Mouse (Mus musculus) thymus, adult 18-20 months (tissue): ENCODE results near the gene Manbal.

Source experiments
- DNase-seq, 2 experiments: peaks; one replicate each; pipeline ENCODE4 v3.0.0; 2022; ENCODE audit warnings: mixed read lengths in 2 of 2

The Manbal gene

DNA sequence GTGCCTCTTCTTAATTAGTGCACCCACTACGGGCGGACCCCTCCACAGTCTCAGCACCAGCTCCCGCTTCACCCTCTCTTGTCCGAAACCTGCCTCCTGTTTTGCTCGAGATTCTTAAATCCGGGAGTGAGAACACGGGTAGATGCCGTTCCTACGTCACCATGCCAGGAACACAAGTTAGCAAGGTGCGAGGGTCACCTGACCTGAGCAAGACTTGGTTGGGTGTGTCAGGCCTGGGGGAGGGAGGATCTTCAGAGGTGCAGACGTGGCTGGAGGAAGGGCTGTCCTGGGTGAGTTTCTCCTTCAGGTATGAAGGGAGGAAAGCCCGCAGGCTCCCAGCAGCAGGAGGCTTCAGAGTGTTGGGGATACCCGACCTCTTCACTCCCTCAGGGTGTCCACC is 50.8 kb downstream of the Manbal start, which contains the start of gene Src:
TSS of gene Src (plus strand) at position 239 of the 400 bp plus-strand sequence.
- no peak for DNase-seq

DNA sequence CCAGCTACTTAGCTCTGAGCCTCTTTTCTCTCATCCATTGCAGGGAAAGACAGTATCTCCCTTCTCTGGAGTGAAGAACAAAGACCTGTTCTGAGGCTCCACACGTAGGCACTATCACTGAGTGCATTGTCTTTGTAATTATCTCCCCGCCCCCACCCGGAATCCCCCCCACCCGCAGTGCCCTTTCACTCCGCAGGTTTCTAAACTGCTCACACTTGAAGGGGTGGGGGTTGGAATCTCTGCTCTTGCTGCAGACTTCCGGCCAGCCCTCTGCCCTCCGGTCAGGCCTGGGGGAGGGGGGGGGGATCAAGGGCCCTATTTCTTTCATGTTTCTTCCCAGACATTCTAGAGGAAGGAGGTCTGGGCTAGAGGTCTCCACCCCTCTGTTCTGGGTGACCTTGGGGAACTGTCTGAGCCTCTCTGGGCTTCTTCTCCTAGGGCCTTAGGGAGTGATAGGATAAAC is 51.2 kb downstream of the Manbal start:
- DNase-seq = no peak

DNA sequence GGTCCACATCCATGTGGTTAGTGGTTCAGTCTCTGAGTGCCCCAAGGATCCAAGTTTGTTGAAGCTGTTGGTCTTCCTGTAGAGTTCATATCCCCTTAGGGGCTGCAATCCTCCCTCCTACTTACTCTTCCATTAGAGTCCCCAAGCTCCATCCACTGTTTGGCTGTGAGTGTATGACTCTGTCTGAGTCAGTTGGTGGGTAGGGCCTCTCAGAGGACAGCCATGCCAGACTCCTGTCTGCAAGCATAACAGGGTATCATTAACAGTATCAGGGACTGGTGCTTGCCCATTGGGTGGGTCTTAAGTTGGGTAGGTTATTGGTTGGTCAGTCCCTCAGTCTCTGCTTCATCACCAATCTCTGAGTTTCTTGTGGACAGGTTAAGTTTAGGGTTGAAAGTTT is 52.1 kb downstream of the Manbal start:
- DNase-seq = no peak

DNA sequence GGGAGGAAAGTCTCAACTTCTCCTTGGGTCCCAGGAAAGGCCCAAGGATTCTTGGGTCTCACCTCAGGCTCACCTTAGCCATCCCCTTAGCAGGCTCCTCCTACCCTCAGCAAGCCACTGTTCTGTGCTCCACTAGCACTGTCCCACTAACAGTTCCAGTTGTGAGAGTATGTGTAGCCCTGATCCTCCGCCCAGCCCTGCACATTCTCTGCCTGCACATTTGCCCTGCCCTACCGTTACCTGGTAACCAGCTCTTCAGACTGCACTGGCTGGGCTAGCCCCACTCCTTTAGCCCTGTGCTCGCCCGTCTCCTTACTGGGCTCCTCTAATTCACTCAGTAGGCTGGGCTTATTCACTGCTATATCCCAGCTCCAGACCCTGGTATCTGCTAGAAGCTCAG is 53.0 kb downstream of the Manbal start:
- DNase-seq = no peak

DNA sequence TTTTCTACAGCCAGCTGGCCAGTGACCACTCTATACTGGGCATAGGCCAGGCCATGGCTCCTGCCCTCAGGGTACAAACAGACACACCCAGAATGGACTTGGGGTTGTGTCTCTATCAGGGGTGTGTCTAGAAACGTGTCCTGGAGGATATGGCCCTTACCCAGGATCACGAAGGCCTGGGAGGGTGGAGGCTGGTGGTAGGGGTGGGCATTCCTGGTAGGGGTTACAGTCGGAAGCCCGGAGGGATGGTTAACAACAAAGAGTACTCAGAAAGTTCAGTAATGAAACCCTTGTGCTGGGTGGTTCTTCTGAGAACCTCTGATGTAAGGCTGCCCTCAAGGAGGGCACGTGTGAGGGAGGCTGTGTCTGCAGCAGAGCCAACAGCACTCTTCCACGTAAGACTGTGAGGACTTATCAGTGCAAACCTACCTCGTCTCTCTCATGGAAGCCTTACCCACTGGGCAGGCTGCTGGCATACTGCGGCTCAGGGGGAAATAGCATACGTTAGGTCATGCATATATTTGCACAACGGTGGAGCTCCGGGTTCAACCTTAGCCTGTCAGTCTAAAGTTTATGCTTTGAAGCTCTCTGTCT is 54.8 kb downstream of the Manbal start:
- DNase-seq = no peak

DNA sequence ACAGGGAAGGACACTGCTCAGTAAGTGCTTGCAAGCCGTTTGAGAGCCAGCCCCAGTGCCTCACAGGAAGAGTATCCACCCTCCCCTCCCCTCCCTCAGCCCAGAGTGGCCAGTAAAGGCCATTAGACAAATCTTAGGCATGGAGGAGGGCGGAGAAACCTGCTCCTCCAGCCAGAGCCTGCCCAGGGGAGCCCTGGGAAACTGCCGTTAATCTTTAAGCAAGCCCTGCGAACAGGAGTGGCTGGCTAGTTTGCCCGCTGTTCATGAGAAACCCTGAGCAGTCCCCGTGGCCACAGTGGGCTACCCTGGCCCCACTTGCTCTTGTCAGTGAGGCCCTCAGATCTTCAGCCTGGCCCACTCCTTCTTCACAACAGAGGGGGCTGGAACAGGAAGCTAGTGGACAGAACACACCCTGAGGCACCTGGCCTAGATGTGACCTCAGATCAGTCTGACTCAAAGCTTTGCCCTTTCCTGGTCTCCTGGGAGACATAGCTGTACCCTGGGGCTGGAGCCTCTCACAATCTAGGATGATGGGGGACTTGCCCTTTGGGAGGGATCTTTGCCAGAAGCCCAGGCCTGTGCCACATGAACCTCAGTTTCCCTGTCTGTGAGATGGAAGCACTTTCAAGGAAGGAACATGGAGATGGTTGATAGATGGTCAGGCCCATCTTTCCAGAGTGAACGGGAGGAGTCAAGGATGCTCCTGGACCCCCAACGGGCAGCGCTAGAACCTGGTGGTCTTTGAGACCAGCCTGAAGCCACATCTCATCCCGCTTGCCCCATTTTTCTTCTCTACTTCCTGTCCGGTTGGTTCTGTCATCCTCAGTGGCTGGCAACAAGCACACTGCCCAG is 55.7 kb downstream of the Manbal start:
- DNase-seq = no peak

DNA sequence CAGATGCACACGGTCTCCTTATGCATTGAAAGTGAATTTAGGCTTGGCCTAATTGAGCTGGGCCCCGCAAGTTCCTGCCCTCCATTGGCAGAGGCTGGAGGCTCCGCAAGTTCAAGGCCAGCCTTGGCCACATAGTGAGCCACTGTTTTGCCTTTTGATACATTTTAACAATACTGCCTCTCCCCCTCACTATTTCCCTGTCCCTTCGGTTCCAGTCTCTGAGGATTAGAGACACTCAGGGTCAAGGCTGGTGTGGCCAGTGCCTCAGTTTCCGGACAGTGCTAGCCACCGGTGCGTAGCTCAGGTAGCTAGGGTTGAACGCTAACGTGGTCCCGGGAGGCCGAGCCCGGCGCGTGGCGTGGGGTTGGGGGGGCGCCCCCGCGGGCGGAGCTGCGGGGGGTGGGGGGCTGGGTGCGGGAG is 56.3 kb downstream of the Manbal start:
- DNase-seq = no peak

DNA sequence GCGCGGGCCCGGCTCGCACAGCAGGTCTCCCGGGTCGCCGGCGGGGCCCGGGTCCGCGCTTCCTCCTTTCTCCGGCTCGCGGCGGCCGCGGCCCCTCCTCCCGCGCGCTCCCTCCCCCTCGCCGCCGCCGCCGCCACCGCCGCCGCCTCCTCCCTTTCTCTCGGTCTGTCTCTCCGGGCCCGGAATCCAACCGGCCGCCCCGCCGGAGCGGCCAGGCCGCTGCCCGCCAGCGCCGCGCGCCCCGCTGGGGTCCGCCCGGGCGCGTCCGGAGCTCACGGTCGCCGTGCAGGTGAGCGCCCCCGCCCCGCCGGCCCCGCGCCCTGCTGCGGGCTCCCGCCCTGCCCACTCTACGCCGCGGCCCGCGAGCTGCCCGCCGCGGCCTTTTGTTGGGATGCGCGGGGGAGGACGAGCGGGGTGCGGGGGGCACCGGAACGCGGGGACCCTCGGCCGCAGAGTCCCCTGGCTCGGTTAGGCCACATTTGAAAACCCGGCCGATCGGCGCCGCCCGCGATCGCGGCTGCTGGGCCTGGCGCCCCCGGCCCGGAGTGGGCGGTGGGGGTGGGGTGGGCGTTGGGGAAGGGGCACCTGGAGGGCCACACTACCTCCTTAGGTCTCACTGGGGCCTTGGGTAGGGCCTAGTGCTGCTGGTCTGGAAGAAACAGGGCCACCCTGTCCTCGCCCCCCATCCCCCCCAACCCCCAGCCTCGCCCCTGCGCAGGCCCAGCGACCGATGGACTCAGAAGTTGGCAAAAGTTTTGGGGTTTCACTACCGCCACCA is 56.9 kb downstream of the Manbal start:
- no peak for DNase-seq

DNA sequence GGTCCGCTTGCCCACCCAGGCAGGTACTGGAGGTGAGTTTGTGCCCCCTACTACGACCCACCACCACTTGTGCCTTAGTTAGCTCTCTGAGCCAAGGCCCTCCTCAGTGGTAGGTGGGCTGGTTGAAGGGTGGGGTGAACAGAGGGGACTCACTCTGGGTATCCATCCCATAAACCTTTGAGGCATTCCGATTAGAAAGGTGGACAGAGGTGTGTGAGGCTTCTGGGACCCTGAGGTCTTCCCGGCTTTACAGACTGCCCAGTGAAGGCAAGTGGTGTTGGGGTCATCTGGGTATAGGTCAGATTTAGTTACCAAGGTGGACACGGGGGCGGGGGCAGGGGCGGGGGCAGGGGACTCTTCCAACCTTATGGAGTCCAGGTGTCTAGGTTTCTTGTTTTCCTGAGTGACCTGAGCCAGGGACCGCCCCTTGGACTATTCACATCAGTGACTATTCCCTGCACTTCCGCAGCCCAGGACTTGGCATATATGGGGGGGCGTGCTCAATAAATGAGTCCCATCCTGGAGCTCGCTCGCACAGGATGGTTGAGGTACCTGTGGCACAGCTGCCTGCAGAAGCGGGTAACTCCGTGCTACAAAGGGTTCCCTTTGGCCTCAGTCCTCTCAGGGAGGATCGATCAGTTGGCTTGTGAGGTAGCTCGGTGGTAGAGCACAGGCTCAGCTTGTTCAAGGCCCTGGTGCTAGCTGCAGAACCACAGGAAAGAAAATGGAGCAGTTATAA is 57.7 kb downstream of the Manbal start:
- no peak for DNase-seq

DNA sequence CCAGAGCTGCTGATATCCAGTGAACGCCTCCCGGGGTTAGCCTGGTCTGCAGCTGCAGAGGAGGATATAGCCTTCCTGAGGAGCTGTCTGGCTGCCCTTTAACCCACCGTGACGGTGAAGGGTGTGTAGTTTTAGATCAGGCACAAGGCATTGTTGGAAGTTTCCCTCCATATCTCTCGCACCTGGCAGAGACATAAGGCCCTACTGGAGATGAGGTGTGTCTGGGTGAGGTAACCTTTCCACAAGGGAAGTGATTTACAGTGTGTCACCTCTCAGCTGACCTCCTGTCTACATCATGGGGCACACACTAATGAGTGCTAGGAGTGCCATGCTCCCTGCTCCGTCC is 58.2 kb downstream of the Manbal start:
- DNase-seq = no peak

DNA sequence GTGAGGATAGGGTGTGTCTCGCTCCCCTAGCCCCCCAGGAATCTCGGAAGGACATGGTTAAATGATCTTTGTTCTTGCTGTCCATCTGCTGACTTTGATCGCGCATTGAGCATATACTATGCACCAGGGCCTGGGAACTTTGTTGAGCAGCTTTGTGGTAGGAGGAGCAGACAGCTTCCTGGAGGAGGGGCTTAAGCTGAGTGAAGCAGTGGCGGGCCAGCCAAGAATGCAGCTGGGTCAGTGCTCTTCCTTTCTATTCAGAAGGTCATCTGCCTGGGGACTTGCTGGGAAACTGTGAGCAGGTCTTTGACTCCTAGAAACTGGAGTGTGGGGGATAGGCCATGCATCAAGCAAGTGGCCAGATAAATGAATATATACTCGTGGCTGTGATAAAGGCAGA is 58.8 kb downstream of the Manbal start:
- no peak for DNase-seq

DNA sequence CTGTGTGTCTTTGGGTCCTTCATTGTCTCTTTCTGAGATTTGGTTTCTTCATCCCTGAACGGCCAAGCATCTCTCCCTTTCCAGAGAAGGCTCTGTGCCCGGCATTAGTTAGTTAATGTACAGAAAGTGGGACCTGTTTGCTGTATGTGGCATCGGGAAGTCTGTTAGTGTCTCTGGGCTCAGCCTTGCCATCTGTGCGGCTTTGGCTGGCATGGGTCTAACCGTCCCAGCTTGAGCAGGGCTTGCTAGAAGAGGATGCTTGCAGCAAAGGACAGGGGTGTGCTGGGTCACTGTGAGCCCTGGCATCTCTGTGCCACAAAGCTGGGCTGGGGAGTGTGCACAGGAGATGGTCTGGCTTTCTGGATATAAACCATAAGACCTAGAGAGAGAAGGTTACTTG is 59.8 kb downstream of the Manbal start:
- no peak for DNase-seq

DNA sequence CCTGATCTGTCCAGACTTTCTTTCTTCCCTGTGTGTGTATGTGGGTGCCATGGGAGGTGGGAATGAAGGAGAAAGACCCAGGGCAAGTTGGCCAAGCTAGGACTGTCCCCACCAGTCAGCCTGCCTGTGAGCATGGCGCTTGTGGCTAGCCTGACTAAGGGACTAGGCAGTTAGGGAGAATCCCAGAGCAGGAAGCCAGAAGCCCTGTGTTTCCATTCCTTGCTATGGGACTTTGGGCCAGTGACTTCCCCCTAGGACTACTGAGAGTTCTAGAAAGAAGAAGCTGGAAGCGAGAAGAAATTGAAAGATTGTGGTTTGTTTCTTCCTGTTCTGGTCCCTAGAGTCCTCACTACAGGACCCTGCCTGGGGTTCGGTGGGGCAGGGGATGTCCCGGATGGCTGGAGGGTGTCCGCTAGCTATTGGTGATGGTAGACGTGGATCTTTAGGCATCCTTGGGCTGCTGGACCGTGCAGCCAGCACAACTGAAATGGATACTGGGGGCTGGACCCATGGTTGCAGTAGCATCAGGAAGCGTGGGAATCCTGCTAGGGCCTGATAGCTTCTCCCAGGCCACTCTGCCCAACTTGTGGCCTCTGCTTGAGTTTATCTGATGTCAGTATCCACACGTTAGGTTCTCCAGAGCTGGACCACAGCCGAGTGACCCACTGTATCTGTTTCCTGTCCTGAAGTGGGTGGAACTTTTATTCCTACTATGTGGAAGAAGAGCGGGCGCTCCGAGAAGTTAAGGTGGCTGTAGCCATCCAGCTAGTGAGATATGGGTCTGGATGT is 61.2 kb downstream of the Manbal start:
- DNase-seq = no peak

DNA sequence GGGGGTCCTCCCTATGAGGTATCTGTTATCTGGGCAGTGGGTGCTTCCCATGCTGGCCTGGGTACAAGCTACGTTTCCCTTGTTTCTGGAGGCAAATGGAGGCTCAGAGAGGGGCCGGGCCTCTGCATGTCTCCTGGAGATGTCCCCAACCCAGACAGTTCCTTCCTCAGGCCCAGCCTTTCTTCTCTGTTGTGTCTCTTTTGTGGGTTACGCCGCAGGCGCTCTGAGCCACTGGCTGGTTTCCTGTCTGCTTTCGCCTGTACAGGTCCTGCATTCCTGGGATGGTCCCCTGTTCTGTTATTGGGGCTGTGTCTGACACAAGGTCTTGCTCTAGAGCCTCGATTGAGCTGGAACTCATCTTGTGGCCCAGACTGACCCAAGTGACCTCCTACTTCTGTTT is 62.3 kb downstream of the Manbal start:
- no peak for DNase-seq

DNA sequence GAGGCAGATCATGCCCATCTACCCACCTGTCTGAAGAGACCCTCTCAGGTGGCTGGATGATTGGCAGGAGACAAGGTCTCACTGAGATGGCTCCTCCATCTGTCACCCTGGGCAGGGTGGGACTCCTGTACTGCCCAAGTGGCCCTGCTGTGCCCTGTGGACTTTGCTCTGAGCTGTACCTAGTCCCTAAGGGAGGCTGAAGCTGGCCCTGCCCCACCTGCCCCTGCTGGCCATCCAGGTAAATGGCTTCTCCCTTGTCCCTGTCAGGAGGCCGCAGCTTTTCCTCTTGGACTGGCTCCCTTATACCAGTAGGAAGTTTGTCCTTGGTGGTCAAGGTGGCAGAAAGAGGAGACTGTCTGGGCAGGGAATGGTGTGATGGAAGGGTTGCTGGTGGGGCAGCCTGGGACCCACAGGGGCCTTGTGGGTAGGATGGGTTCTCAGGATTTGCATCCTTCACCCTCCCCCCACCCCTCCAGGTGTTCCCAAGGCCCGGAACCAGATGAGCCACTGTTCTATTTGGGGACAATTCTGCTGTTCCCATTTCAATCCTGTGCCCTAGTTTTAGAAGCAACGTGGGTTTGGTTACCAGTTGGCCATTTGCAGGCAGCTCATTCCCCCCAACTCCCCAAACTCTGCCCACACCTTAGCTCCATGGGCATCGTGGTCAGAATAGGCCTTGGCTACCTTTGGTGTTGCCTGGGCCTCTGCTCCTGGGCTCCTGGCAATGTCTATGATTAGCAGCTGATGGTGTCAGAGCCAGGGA is 63.5 kb downstream of the Manbal start:
- DNase-seq = no peak

DNA sequence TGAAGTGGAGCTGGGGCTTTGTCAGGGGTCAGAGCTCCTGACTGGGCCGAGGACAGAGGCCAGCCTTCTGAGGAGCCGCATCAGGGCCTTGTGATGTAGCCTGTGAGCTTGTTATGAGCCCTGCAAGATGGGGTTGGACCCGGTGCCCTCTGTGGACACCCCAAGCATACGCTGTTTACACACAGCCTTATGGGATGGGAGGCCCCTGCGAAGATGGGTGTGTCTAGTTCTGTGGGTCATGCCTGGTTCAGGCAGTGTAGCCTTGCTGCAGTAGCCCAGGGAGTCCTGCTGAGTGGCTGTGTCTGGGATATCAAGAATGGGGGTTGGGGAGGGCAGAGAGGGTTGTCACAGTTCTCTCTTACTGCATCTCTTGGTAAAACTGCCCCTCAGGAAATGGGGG is 64.5 kb downstream of the Manbal start:
- DNase-seq = no peak

DNA sequence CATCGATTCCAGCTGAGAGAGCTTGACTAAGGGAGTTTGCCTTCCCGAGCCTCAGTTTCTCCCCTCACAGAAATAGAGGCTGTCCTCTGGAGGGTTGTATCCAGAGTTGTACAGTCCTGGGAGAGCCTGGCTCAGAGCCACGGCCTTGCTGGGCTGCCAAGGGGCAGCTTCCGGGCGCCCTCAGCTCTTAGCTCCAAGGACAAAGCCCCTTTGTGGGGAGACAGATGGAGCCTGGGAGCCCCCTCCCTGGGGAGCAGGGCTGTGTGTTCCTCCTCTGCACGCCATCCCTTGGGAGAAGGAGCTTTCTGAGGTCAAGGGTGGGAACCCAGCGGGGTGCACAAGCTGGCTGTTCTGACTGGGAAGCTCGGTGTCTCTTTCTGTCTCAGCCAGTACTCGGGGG is 65.1 kb downstream of the Manbal start:
- no peak for DNase-seq

DNA sequence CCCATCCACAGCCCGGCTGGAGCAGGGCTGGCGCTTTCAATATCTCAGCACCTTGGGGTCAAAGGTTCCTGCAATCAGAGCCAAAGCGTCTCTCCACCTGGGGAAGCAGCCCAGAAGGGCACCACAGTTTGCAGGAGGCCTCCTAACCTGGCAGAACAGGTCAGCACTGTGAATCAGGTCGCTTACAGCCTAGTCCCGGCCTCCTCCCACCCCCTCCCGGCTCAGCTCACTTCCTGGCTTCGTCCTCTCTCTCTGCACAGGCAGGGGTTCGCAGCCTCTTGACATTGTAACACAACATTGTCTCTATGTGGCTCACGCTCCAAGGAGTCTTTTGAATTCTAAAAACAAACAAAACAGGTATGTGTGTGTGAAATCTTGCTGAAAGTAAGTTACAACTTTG is 66.6 kb downstream of the Manbal start:
- DNase-seq = no peak

DNA sequence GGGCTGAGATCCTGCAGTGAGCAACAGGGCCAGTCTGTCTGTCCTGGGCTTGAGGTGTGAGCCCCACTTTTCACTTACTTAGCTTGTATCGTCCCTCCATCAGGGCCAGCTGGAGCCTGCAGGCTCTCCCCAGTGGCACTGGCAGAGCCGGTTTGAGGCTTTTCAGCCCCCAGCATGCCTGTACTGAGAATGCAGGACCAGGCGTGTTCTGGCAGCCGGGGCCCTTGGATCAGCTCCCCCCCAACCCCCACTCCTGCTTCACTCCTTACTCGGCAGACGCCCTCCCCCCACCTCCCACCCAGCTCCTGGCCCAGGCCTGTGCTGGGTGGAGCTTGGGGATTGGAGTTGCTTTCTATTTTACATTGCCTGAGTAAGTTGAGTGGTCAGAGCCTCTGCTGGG is 67.1 kb downstream of the Manbal start:
- no peak for DNase-seq

DNA sequence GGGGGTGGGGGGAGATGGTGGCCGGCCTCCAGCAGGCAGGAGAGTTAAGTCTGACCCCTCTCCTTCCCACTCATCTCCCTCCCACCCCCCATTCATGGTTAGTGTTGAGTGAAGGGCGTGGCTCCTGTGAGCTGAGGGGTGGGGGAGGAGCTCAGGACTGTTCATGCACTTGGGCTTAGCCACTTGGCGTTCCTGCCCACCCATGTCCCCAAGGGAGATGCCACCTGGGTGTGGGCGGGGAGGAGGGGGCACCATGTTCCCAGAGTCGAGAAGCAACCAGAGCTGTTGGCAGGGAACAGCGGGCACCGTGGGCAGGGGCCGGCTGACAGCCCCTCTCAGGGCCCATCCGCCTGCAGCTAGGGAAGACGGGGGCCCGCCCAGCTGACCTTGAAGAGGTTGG is 69.1 kb downstream of the Manbal start:
- no peak for DNase-seq

DNA sequence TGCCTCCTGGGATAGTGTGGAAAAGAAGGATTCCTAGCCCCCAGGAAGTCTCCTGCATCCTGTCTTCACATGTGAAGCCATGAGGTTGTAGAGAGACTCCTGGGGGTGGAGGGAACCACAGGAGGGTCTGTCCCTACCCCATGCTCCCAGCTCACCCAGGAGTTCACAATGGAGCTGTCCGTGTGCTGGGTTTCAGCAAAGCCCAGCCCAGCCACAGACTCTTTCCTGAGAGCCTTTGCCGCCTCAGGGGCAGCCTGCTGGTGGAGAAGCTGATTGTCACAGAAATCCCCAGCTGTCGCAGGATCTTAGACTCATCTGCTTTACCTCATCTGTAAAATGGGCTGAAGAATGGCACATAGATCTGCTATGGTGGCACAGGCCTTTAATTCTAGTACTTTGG is 69.7 kb downstream of the Manbal start:
- no peak for DNase-seq

DNA sequence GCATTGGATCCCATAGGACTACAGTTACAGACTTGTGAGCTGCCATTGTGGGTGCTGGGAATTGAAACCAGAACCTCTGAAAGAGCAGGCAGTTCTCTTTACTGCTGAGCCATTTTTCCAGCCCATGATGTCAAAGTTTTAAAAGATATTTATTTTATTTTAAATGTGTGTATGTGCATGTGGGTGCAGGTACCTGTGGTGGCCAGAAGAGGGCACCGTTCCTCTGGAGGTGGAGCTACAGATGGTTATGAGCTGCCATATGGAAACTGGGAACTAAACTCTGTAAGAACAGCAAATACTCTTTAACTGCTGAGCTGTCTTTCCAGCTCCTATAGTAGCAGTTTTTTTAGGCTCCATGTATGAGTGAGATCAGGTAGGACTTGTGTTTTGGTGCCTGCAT is 74.0 kb downstream of the Manbal start:
- no peak for DNase-seq
